Mouse (Mus musculus) erythroblast, embryonic 14.5 days (primary cell): ENCODE results near the gene Arhgef12.

Source experiments
- GATA1 ChIP-seq: IDR thresholded peaks from 2 replicates; pipeline ENCODE4 v1.6.1; 2012; ENCODE audit warnings: low read length, inconsistent platforms, mixed read lengths
- TAL1 ChIP-seq: IDR thresholded peaks from 3 replicates; pipeline ENCODE4 v1.6.1; 2012; ENCODE audit warnings: low read length, inconsistent platforms, mixed read lengths

DNA sequence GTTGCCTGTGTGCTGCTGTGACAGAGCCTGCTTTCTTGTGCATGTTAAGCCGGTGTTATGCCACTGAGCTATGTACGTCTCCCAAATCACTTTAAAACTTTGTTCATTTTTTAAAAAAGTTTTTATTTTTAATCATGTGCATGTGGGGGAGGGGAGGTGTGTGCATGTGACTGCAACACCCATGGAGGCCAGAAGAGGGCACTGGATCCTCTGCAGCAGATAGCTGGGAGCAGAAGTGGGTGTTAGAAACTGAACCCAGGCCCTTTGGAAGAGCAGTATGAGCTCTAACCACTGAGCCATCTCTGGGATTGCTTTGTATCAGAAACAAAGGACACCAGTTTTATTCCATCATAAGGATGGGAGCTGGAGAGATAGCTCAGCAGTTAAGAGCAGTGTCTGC is 23.6 kb upstream of the Arhgef12 start:
- TF ChIP-seq GATA1 (no peak), TAL1 (no peak)
